Mouse (Mus musculus): ENCODE results near the gene Chit1. TPM values are rescaled to one million over a fixed set of nuclear protein-coding genes. Genes with fewer than 3 reads are reported as not detected.

Gene Chit1
- total RNA-seq, 2 experiments from 2014 or later = 0.20 TPM; not detected in 1

GRCm38 (mm10) chr1:134097080-134097855 lies 13.8 kb upstream of the Chit1 start:
- no peak for DNase-seq (ENCODE audit: low spot score in 2 of 2)
- TF ChIP-seq CTCF (conservative IDR thresholded peaks at IDR 0.05) = no peak
- H3K27ac ChIP-seq = peak overlapping the region; percentile 94

GRCm38 (mm10) chr1:134097956-134098725 lies 12.9 kb upstream of the Chit1 start:
- DNase-seq (ENCODE audit: low spot score in 2 of 2) = no peak
- no peak for TF ChIP-seq CTCF (conservative IDR thresholded peaks at IDR 0.05)
- Histone ChIP-seq H3K27ac (peak overlapping the region; percentile 94), H3K4me3 (no peak overlapping the region; the same call in 1 of the 2 replicates)

More at GRCm38 (mm10) chr1:134097080-134097855, 13.8 kb upstream of the Chit1 start:
- no peak overlapping the region for H3K4me3 ChIP-seq

- no peak for TF ChIP-seq CTCF (conservative IDR thresholded peaks at IDR 0.05)
- H3K27ac ChIP-seq = peak overlapping the region; percentile 94
- H3K4me3 ChIP-seq = peak overlapping the region; percentile 39
- peak; percentile 74 to 82 for DNase-seq (ENCODE audit: low spot score in 2 of 2)
Observed at GRCm38 (mm10) chr1:134098726-134099515, 12.1 kb upstream of the Chit1 start.

- H3K4me3 ChIP-seq = peak overlapping the region; percentile 39
- no peak for TF ChIP-seq CTCF (conservative IDR thresholded peaks at IDR 0.05)
- H3K27ac ChIP-seq = peak overlapping the region; percentile 94
- no peak for DNase-seq (ENCODE audit: low spot score in 2 of 2)
Observed at GRCm38 (mm10) chr1:134099516-134100235, 11.4 kb upstream of the Chit1 start.

- no peak overlapping the region for H3K27ac ChIP-seq
- H3K4me3 ChIP-seq = no peak overlapping the region
- DNase-seq (ENCODE audit: low spot score in 2 of 2) = no peak
- no peak for TF ChIP-seq CTCF (conservative IDR thresholded peaks at IDR 0.05)
Observed at GRCm38 (mm10) chr1:134100401-134100800, 10.6 kb upstream of the Chit1 start.

- no peak for DNase-seq (ENCODE audit: low spot score in 2 of 2)
- no peak overlapping the region for H3K4me3 ChIP-seq
- H3K27ac ChIP-seq = no peak overlapping the region
- no peak for TF ChIP-seq CTCF (conservative IDR thresholded peaks at IDR 0.05)
Observed at GRCm38 (mm10) chr1:134100928-134101327, 10.1 kb upstream of the Chit1 start.

- DNase-seq (ENCODE audit: low spot score in 2 of 2) = no peak
- no peak for TF ChIP-seq CTCF (conservative IDR thresholded peaks at IDR 0.05)
- Histone ChIP-seq H3K27ac (no peak overlapping the region), H3K4me3 (no peak overlapping the region)
Observed at GRCm38 (mm10) chr1:134101593-134101992, 9.4 kb upstream of the Chit1 start.

- Histone ChIP-seq H3K4me3 (no peak overlapping the region), H3K27ac (no peak overlapping the region)
- no peak for TF ChIP-seq CTCF (conservative IDR thresholded peaks at IDR 0.05)
Observed at GRCm38 (mm10) chr1:134103861-134104260, 7.2 kb upstream of the Chit1 start.

GRCm38 (mm10) chr1:134105043-134105763 lies 5.8 kb upstream of the Chit1 start:
- H3K4me3 ChIP-seq = no peak overlapping the region
- H3K27ac ChIP-seq = no peak overlapping the region
- TF ChIP-seq CTCF (conservative IDR thresholded peaks at IDR 0.05) = no peak
- DNase-seq (ENCODE audit: low spot score in 2 of 2) = no peak

More at GRCm38 (mm10) chr1:134103861-134104260, 7.2 kb upstream of the Chit1 start:
- no peak for DNase-seq (ENCODE audit: low spot score in 2 of 2)

- no peak overlapping the region for H3K27ac ChIP-seq
- DNase-seq (ENCODE audit: low spot score in 2 of 2) = no peak
- H3K4me3 ChIP-seq = no peak overlapping the region
- TF ChIP-seq CTCF (conservative IDR thresholded peaks at IDR 0.05) = no peak
Observed at GRCm38 (mm10) chr1:134105764-134106430, 5.1 kb upstream of the Chit1 start.

GRCm38 (mm10) chr1:134106719-134107118 lies 4.3 kb upstream of the Chit1 start:
- Histone ChIP-seq H3K27ac (no peak overlapping the region), H3K4me3 (no peak overlapping the region)
- peak; percentile 61 to 74 for DNase-seq (ENCODE audit: low spot score in 2 of 2)
- TF ChIP-seq CTCF (conservative IDR thresholded peaks at IDR 0.05) = peak; percentile 89
